Mouse (Mus musculus): Measurements from ENCODE around the gene Nfs1. TPM values are rescaled to one million over a fixed set of nuclear protein-coding genes. Genes with fewer than 3 reads are reported as not detected.
"Not testable (repeated sequence)": the region's sequence is repeated elsewhere in the genome, so short reads cannot be mapped to it uniquely, and the experiment has no call there.

Gene Nfs1
- polyA plus RNA-seq (2012; ENCODE audit: insufficient read depth, insufficient read length, low replicate concordance, missing spikeins) = not detected in 2 replicates

- WGBS = under 1% methylated on average over 67 of the region's 70 CpGs
- peak; percentile 48; the same call in 1 of the 2 replicates for TF ChIP-seq POLR2A (IDR thresholded peaks at IDR 0.05; ENCODE audit: insufficient read depth, low read depth, low read length)
- TF ChIP-seq CTCF (IDR thresholded peaks at IDR 0.05; ENCODE audit: insufficient read depth, low read depth, low read length) = 0 out of 2 replicates have a peak, but pooled peaks have one; percentile 11
- peak within 1 kb of the TSS; percentile 66 for H3K4me3 ChIP-seq (ENCODE audit: insufficient read depth, low read depth, low read length)
- H3K27ac ChIP-seq (ENCODE audit: insufficient read depth, low read depth, low read length) = peak within 1 kb of the TSS; percentile 54
- peaks cover 3% of the 10 kb centered on the region; the same call in 1 of the 2 replicates for H3K4me1 ChIP-seq (ENCODE audit: control insufficient read depth, insufficient read depth, low read length)
Observed at GRCm38 (mm10) chr2:156143953-156144724, at the start of gene Nfs1, which contains the start of gene Romo1. TSS of gene Nfs1 (minus strand) at chr2:156144186. TSS of gene Romo1 (plus strand) at chr2:156144039.

GRCm38 (mm10) chr2:156193066-156193862 lies 49.3 kb upstream of the Nfs1 start:
- Histone ChIP-seq H3K4me1 (ENCODE audit: control insufficient read depth, insufficient read depth, low read length) (no peaks in the 10 kb centered on the region), H3K27ac (ENCODE audit: insufficient read depth, low read depth, low read length) (no peak overlapping the region), H3K4me3 (ENCODE audit: insufficient read depth, low read depth, low read length) (no peak overlapping the region)
- no peak for TF ChIP-seq CTCF (IDR thresholded peaks at IDR 0.05; ENCODE audit: insufficient read depth, low read depth, low read length)
- TF ChIP-seq POLR2A (IDR thresholded peaks at IDR 0.05; ENCODE audit: insufficient read depth, low read depth, low read length) = no peak
- 84% methylated on average over 3 of the region's 3 CpGs for WGBS

- Histone ChIP-seq H3K27ac (ENCODE audit: insufficient read depth, low read depth, low read length) (no peak overlapping the region), H3K4me1 (ENCODE audit: control insufficient read depth, insufficient read depth, low read length) (no peaks in the 10 kb centered on the region), H3K4me3 (ENCODE audit: insufficient read depth, low read depth, low read length) (no peak overlapping the region)
- WGBS = 72% methylated on average over 2 of the region's 2 CpGs
- TF ChIP-seq CTCF (IDR thresholded peaks at IDR 0.05; ENCODE audit: insufficient read depth, low read depth, low read length) (no peak), POLR2A (IDR thresholded peaks at IDR 0.05; ENCODE audit: insufficient read depth, low read depth, low read length) (no peak)
Observed at GRCm38 (mm10) chr2:156192068-156192467, 48.1 kb upstream of the Nfs1 start.

GRCm38 (mm10) chr2:156191540-156191939 lies 47.6 kb upstream of the Nfs1 start:
- no peak for TF ChIP-seq CTCF (IDR thresholded peaks at IDR 0.05; ENCODE audit: insufficient read depth, low read depth, low read length)
- TF ChIP-seq POLR2A (IDR thresholded peaks at IDR 0.05; ENCODE audit: insufficient read depth, low read depth, low read length) = no peak

GRCm38 (mm10) chr2:156190004-156190896 lies 46.3 kb upstream of the Nfs1 start:
- Histone ChIP-seq H3K4me1 (ENCODE audit: control insufficient read depth, insufficient read depth, low read length) (no peaks in the 10 kb centered on the region), H3K4me3 (ENCODE audit: insufficient read depth, low read depth, low read length) (no peak overlapping the region), H3K27ac (ENCODE audit: insufficient read depth, low read depth, low read length) (no peak overlapping the region; the same call in 1 of the 2 replicates)
- WGBS = 83% methylated on average over 14 of the region's 14 CpGs
- TF ChIP-seq CTCF (IDR thresholded peaks at IDR 0.05; ENCODE audit: insufficient read depth, low read depth, low read length) (no peak), POLR2A (IDR thresholded peaks at IDR 0.05; ENCODE audit: insufficient read depth, low read depth, low read length) (no peak)

More at GRCm38 (mm10) chr2:156191540-156191939, 47.6 kb upstream of the Nfs1 start:
- 91% methylated on average over 2 of the region's 2 CpGs for WGBS
- H3K27ac ChIP-seq (ENCODE audit: insufficient read depth, low read depth, low read length) = no peak overlapping the region
- no peaks in the 10 kb centered on the region for H3K4me1 ChIP-seq (ENCODE audit: control insufficient read depth, insufficient read depth, low read length)
- H3K4me3 ChIP-seq (ENCODE audit: insufficient read depth, low read depth, low read length) = no peak overlapping the region

- not testable (repeated sequence) for H3K4me1 ChIP-seq (ENCODE audit: control insufficient read depth, insufficient read depth, low read length); H3K27ac ChIP-seq (ENCODE audit: insufficient read depth, low read depth, low read length); H3K4me3 ChIP-seq (ENCODE audit: insufficient read depth, low read depth, low read length)
- WGBS = 70% methylated on average over 7 of the region's 7 CpGs
Observed at GRCm38 (mm10) chr2:156189241-156189640, 45.3 kb upstream of the Nfs1 start.

- 0 out of 2 replicates have a peak overlapping the region, but pooled peaks have one; percentile 64 for H3K27ac ChIP-seq (ENCODE audit: insufficient read depth, low read depth, low read length)
- 57% methylated on average over 2 of the region's 2 CpGs for WGBS
- no peak overlapping the region for H3K4me3 ChIP-seq (ENCODE audit: insufficient read depth, low read depth, low read length)
- TF ChIP-seq POLR2A (IDR thresholded peaks at IDR 0.05; ENCODE audit: insufficient read depth, low read depth, low read length) (no peak), CTCF (IDR thresholded peaks at IDR 0.05; ENCODE audit: insufficient read depth, low read depth, low read length) (no peak)
- peaks cover 2% of the 10 kb centered on the region; the same call in 1 of the 2 replicates for H3K4me1 ChIP-seq (ENCODE audit: control insufficient read depth, insufficient read depth, low read length)
Observed at GRCm38 (mm10) chr2:156181592-156181991, 37.6 kb upstream of the Nfs1 start.

Data from olfactory bulb, adult 2 months (tissue).